Mouse (Mus musculus): Measurements from ENCODE around the gene Cmip.
"Not testable (repeated sequence)": the region's sequence is repeated elsewhere in the genome, so short reads cannot be mapped to it uniquely, and the experiment has no call there.

Cmip gene

GRCm38 (mm10) chr8:117387642-117388041 lies 130.8 kb downstream of the Cmip start:
- no peak for DNase-seq

DNA sequence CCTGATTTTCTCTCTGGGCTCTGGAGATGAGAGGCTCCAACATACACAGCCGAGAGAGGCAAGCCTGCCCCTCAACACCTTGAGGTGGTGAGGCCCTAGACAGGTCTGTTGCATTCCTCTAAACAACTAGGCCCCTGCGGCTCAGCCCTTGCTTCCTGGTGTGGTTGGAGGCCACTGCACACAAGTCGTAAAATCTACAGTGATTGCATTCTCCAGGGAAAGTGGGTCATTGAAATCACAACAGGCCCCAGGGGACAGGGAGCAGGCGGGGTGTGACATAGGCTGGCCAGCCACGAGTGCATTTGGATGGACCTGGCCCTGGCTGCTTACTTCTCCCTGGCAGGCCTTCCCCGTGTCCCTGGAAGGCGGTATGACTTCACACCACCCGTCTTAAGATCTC lies 131.5 kb downstream of the Cmip start:
- peak; percentile 72 for DNase-seq

DNA sequence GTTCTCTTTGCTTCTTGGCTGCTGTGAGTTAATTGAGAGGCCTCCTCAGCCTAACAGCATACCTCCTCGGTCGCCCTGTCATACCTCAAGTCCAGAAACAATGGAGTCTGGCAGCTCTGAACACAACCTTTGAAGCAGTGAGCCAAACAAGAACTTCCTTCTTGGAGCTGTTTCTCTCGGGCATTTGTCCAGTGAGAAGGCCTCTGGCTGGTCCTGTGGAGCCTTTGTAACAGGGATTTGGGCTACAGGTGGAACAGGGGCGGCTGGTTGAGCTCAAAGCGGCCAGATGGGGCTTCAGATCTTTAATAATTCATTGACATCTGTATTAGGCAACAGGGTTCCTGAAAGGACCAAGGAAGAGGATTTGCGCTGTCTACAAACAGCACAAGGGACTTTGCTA lies 137.0 kb downstream of the Cmip start:
- no peak for DNase-seq

- no peak for DNase-seq
These were observed 138.2 kb downstream of the Cmip start for GRCm38 (mm10) chr8:117395055-117395454.

DNA sequence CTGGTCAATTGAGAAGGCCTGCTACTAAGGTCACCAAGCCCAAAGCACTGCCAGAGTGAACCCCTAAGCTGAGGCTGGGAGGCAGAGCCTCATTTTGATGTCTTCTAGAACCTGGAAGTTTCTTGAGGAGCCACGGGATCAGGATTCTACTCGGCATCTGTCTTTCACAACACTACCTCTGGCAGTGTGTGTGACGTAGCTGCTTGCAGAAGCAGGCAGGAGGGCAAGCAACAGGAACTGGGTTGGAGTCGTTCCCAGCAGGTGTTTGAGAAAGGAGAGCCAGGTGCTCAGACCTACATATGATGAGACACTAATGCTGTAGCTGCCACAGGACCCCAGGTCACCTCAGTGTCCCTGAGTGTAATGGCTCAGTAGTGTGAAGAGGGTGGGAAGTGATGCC lies 140.0 kb downstream of the Cmip start:
- no peak for DNase-seq

- DNase-seq, result no peak
These were observed 140.9 kb downstream of the Cmip start for GRCm38 (mm10) chr8:117397751-117398150.

DNA sequence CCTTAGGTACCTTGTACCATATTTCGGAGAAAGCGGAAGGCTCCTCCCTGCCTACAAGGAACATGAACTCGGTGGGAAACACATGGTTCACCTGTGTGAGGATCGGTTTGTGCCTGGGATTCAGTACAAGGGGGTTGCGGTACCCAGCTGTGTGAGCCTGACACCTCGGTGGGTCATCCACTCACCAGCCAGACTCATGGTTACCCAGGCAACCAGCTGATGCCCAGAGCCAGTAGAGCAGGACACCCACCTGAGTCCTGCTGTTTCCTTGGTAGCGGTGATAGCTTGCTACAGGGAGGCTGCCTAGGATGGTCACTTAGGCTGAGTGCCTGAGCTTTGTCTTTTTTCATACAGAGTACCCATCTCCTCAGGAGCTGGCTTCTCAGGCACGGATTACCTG lies 142.4 kb downstream of the Cmip start:
- DNase-seq, result no peak

DNA sequence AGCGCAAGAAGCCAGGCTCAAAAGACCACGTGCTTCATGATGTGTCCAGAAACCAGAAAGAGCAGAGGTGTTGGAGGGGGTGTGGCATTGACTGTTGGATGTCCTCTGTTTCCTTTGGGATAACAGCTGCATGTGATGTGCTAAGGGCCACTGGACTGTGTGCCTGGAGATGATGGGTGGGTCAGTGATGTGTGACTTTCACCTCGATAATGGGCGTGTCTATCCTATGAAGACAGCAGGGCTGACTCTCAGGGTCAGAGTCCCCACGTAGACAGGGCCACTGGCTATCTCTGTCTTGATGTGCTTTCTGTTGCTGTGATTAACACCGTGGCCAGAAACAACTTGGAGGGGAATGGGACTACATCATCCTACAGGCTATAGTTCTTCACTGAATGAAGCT lies 144.0 kb downstream of the Cmip start:
- no peak for DNase-seq

GRCm38 (mm10) chr8:117401880-117402279 lies 145.0 kb downstream of the Cmip start:
- DNase-seq, result no peak

DNA sequence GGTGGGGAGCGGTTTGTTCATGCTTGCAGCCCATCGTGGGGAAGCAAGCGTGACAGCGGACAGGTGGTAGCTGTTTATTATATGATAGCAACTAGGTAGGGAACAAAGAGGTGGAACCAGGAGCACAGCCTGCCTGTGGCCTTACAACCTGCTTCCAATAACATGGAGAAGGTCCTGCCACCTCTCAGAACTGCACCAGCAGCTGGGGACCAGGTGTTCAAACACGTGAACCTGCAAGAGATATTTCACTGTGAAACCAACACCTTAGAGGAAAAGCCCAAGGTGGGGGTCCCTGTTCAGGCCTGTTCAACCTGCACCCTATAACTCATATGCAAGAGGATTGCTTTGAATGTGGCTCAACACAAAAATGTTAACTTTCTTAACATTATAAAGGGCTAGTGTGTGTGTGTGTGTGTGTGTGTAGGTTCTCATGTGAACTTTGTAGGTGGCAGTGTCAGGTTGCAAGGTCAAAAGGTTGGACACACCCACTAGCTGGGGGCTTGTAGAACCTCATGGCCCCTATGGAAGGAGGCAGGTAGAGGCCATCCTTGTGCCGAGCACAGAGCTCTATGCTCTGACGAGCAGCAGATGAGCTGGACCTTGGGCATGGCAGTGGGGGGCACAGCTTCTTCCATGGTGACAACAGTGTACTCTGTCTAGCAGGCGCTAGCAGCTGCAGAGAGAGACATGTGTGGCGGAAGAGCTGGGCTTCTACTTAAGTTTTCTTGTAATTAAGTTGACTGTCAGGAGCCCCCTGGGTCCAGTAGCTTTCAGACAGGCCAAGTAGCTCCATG lies 146.2 kb downstream of the Cmip start:
- no peak for DNase-seq

DNA sequence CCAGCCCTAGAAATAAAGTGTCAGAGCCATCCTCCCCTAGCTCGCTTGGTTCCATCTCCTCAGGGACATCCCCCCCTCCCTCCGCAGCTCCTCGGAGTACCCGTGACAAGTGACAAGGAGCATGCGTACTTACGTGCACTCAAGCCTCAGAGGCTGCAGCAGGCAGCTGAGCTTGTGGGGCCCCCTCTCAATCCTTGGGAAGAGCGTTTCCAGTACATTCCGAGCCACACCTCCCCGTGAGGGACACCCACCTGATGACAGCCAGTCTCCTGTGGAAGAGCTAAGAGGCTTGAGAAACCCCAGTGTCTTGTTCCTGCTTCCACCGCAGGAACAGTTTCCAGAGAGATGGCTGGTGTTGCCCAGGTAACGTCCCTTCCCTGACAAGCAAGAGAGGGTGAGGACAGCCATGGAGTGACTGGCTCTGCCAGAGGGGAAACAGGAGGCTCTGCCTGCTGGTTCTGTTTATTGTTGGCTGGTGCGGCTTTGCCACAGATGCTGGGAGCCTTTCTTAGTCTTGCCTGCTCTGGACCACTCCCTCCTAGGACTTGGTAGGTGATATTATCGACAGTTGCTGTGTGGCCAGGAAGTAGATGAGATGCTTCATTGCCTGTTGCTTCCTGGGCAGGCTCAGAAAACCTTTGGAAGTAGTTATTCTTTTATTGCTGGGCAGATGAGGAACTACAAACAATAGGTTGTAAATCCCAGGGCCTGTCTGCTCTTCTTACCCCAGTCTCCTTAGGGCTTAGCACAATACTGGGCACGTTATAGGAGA lies 147.0 kb downstream of the Cmip start:
- no peak for DNase-seq

DNA sequence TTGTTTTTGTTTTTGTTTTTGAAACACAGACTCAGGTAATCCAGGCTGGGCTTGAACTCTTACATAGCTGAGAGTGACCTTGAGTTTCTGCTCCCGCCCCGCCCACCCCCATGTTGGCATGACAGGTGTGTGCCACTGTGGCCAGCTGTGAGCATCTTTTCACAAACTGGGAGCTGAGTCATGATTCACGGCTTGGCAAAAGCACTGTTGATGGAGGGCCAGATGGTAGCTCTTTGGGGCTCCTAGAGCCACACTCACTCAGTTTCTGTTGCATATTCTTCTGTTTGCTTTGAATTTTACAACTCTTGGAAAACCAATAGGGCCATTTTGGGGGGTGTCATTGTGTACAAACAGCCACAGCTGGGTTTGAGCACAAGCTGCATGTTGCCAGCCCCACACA lies 149.2 kb downstream of the Cmip start:
- DNase-seq, result no peak

- DNase-seq, result no peak
These were observed 151.8 kb downstream of the Cmip start for GRCm38 (mm10) chr8:117408634-117409033.

- no peak for DNase-seq
These were observed 152.2 kb downstream of the Cmip start for GRCm38 (mm10) chr8:117409056-117409455.

GRCm38 (mm10) chr8:117410391-117410790 lies 153.5 kb downstream of the Cmip start:
- peak; percentile 69 for DNase-seq

DNA sequence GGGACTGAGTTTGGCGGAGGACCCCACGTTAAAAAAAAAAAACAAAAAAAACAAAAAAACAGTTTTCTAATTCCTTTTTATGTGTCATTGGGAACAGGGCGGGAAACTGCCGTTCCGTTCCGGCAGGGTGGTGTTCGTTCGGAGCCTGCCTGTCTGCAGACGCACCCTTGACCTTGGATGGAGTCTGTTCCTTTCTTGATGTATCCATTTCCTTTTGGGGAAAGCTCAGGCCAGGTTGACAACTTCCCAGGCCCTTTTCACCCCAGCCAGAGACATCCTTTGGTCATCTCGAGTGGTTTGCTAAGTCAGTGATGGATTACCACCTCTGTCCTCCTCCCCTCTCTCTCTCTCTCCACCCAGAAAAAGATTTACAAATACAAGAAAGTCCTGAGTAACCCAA lies 154.0 kb downstream of the Cmip start:
- DNase-seq, result peak; percentile 74

- DNase-seq, result peak; percentile 30
These were observed 155.4 kb downstream of the Cmip start for GRCm38 (mm10) chr8:117412232-117412631.

- no peak for DNase-seq
These were observed 161.0 kb downstream of the Cmip start for GRCm38 (mm10) chr8:117417830-117418229.

- DNase-seq, result peak; percentile 41
These were observed 164.1 kb downstream of the Cmip start for GRCm38 (mm10) chr8:117420841-117421534.

- DNase-seq, result no peak
These were observed 165.0 kb downstream of the Cmip start for GRCm38 (mm10) chr8:117421838-117422237.

DNA sequence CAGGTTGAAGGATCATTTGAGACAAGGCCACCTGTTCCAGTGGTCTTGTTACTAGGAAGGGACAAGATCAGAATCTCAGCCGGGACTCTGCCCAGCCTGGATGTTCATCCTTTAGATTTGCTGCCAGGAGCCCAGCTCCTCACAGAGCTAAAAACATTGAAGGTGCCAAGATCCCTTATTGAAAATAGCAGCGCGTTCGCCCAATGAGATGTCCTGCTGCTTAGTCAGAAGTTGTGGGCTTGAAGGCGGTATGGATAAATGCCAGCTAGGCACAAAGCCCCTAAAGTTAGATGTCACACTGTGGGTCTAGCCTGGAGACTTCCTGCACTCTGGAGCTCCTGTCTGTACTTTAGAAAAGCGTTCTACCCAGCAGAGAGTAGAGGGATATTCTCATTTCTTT lies 165.5 kb downstream of the Cmip start:
- no peak for DNase-seq

GRCm38 (mm10) chr8:117423029-117423428 lies 166.2 kb downstream of the Cmip start:
- peak; percentile 27 for DNase-seq

DNA sequence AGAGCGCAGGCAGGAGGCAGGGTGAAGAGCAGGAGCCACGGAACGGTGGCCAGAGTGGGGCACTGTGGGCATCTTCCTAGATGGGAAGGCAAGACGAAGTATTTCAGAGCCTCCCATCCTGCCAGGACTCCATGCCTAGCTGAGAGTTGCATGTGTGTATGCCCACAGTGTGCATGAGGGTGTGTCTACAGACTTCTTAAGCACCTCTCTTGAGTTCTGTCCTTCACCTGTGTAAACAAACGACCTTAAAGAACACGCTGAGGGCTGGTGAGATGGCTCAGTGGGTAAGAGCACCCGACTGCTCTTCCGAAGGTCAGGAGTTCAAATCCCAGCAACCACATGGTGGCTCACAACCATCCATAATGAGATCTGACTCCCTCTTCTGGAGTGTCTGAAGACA lies 171.0 kb downstream of the Cmip start:
- not testable (repeated sequence) for DNase-seq

Data from kidney, postnatal 14 days (tissue).